Mouse (Mus musculus) heart, postnatal 0 days (tissue): ENCODE results near the gene Mturn.

Experiments
- CTCF ChIP-seq: IDR thresholded peaks from 2 replicates; pipeline ENCODE4 v1.5.1; 2016; ENCODE audit warnings: antibody characterized with exemption, control low read depth, low read depth
- EP300 ChIP-seq: IDR thresholded peaks from 2 replicates; pipeline ENCODE4 v1.6.1; 2016; ENCODE audit warnings: antibody characterized with exemption, low read depth

DNA sequence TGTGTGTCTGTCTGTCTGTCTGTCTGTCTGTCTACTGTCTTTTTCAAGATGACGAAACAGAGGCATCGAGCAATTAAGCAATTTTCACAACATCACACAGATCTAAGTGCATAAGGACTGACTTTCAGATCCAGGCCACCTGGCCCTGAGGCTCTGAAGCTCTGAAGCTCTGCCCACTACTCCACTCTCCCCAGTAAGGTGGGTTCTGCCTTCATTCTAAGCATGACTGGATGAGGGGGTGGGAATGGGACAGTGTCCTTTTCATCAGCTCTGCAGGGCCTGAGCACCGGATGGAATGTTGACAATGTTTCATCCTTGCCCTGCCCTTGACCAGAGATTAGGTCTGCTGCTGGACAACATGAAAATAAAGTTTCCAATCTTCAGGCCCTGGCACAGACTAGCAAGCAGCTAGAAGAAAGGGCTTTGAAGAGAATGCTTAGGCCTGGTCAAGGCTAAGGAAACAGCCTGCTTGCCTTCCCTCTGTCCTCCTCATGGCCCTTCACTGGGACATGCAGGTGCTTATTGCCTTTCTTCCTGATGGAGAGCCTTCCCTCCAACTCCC is 25.3 kb downstream of the Mturn start:
- no peak for TF ChIP-seq CTCF
- TF ChIP-seq EP300 = no peak
